Comparison of ENCODE assay signal across 9 mouse cellular contexts in the genomic region with DNA sequence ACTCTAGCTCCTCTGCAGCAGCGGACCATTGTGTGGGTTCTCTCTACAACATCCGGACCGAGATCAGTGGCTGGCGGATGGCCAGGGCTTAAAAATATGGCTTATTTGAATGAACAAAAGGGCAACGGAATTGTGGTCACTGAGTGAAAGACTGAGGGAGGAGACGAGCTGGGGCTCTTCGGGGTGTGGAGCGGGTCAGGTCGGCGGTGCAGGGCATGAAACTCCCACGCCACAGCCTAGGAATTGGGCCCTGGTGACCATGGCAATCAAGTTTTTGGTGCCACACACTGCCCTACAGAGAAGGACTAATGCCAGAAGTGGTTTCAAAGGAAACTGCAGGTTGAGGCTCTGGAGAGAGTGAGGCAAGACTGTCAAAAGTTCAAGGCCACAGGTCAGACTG. TPM values are rescaled to one million over a fixed set of nuclear protein-coding genes. Genes with fewer than 3 reads are reported as not detected.
DNase-seq lines count a peak whose midpoint lies in the region; ATAC-seq and TF ChIP-seq lines count a peak whose summit lies in the region.
"Had no signal": no experiment of that assay in that cellular context is flagged by ENCODE, and none has a peak within 500 bp of the region (broad histone marks: within the 10 kb centered on the region; RNA-seq: fewer than 3 reads in every experiment).

No protein-coding gene starts in this region.

- H3K27me3 ChIP-seq in hindbrain, embryonic 13.5 days = no peaks in the 10 kb centered on the region
- no peaks in the 10 kb centered on the region for H3K27me3 ChIP-seq in hindbrain, embryonic 11.5 days (ENCODE audit: control insufficient read depth, insufficient read depth, low read length)
- no peaks in the 10 kb centered on the region for H3K27me3 ChIP-seq in embryonic facial prominence, embryonic 15.5 days
- no peaks in the 10 kb centered on the region for H3K27me3 ChIP-seq in spleen, adult 2 months (ENCODE audit: control insufficient read depth, insufficient read depth, low read length)

- no peaks in the 10 kb centered on the region for H3K36me3 ChIP-seq in hindbrain, embryonic 13.5 days
- H3K36me3 ChIP-seq in hindbrain, embryonic 11.5 days (ENCODE audit: control insufficient read depth, insufficient read depth, low read length) = no peaks in the 10 kb centered on the region
- peaks cover 5% of the 10 kb centered on the region; the same call in 1 of the 2 replicates for H3K36me3 ChIP-seq in embryonic facial prominence, embryonic 15.5 days
- no peaks in the 10 kb centered on the region for H3K36me3 ChIP-seq in spleen, adult 2 months (ENCODE audit: control insufficient read depth, insufficient read depth, low read length)

- peaks cover 39% of the 10 kb centered on the region for H3K4me1 ChIP-seq in hindbrain, embryonic 13.5 days (replicated peaks)
- H3K4me1 ChIP-seq in hindbrain, embryonic 11.5 days (replicated peaks; ENCODE audit: control insufficient read depth, insufficient read depth, low read length) = peaks cover 6% of the 10 kb centered on the region
- peaks cover 23% of the 10 kb centered on the region for H3K4me1 ChIP-seq in embryonic facial prominence, embryonic 15.5 days
- H3K4me1 ChIP-seq in spleen, adult 2 months (ENCODE audit: control insufficient read depth, insufficient read depth, insufficient read length) = peaks cover 17% of the 10 kb centered on the region

- WGBS in hindbrain, embryonic 13.5 days = 46% methylated on average over 11 of the region's 11 CpGs
- WGBS in hindbrain, embryonic 11.5 days = 69% methylated on average over 11 of the region's 11 CpGs
- WGBS in embryonic facial prominence, embryonic 15.5 days = 68% methylated on average over 11 of the region's 11 CpGs
- 15% methylated on average over 11 of the region's 11 CpGs for WGBS in spleen, adult 2 months

- no peak overlapping the region for H3K4me3 ChIP-seq in hindbrain, embryonic 13.5 days
- H3K4me3 ChIP-seq in hindbrain, embryonic 11.5 days (ENCODE audit: low read depth, low read length) = no peak overlapping the region
- H3K4me3 ChIP-seq in embryonic facial prominence, embryonic 15.5 days (replicated peaks) = no peak overlapping the region
- H3K4me3 ChIP-seq in spleen, adult 2 months (ENCODE audit: extremely low read depth, insufficient read depth, insufficient read length) = no peak overlapping the region

- ATAC-seq in hindbrain, embryonic 13.5 days (ENCODE audit: low FRiP score) = no peak
- ATAC-seq in hindbrain, embryonic 11.5 days (ENCODE audit: low FRiP score) = no peak
- no peak for ATAC-seq in embryonic facial prominence, embryonic 15.5 days (ENCODE audit: insufficient number of reproducible peaks, low FRiP score, low TSS enrichment, low read depth)

- peak overlapping the region; percentile 87 for H3K27ac ChIP-seq in hindbrain, embryonic 13.5 days
- no peak overlapping the region for H3K27ac ChIP-seq in hindbrain, embryonic 11.5 days (ENCODE audit: low read depth, low read length)
- 0 out of 2 replicates have a peak overlapping the region, but pooled peaks have one; percentile 34 for H3K27ac ChIP-seq in embryonic facial prominence, embryonic 15.5 days (replicated peaks)
- H3K27ac ChIP-seq in spleen, adult 2 months (ENCODE audit: insufficient read depth, low read length) = peak overlapping the region; percentile 75

- H3K4me2 ChIP-seq in hindbrain, embryonic 13.5 days = no peak overlapping the region
- no peak overlapping the region for H3K4me2 ChIP-seq in hindbrain, embryonic 11.5 days (replicated peaks; ENCODE audit: low read depth, low read length)
- H3K4me2 ChIP-seq in embryonic facial prominence, embryonic 15.5 days (replicated peaks) = no peak overlapping the region

- H3K9me3 ChIP-seq in hindbrain, embryonic 13.5 days = no peaks in the 10 kb centered on the region
- H3K9me3 ChIP-seq in hindbrain, embryonic 11.5 days (ENCODE audit: control insufficient read depth, low read length) = no peaks in the 10 kb centered on the region
- H3K9me3 ChIP-seq in embryonic facial prominence, embryonic 15.5 days (replicated peaks) = no peaks in the 10 kb centered on the region

- TF ChIP-seq POLR2A in spleen, adult 2 months (IDR thresholded peaks at IDR 0.05; ENCODE audit: low read depth, low read length) = no peak

- DNase-seq in hindbrain, embryonic 11.5 days (ENCODE audit: low spot score) = no peak
- peak; percentile 27 for DNase-seq in CD4-positive helper T cell, adult 2 months (ENCODE audit: low read depth, low spot score)
- DNase-seq in kidney, postnatal 25 days = peak; percentile 83 to 89
- peak; percentile 36 to 66 for DNase-seq in spleen, adult 2 months (ENCODE audit: low read depth in 1 of 2, low spot score in 2 of 2)
- no peak for DNase-seq in embryo, embryonic 9.5 days (ENCODE audit: extremely low spot score)
- DNase-seq in c-Kit-positive CD71-positive TER-119-positive erythroid progenitor cells, embryonic 14.5 days (ENCODE audit: low spot score) = no peak

- TF ChIP-seq CTCF in spleen, adult 2 months (IDR thresholded peaks at IDR 0.05; ENCODE audit: extremely low read depth, insufficient read depth, insufficient read length, insufficient replicate concordance) = no peak

- no peak overlapping the region for H3K9ac ChIP-seq in hindbrain, embryonic 13.5 days
- H3K9ac ChIP-seq in hindbrain, embryonic 11.5 days (ENCODE audit: low read depth, low read length) = no peak overlapping the region
- no peak overlapping the region for H3K9ac ChIP-seq in embryonic facial prominence, embryonic 15.5 days

RNA-seq across cellular contexts. Expression of a gene that starts 2.2 kb away (rescaled TPM):
- polyA plus RNA-seq in hindbrain, embryonic 13.5 days (2015; fragmentation: Nextera tagmentation; extraction: Ambion mirVana) = 73.3 and 76.8 TPM in 2 replicates
- 66.2 and 67.1 TPM in 2 replicates for polyA plus RNA-seq in hindbrain, embryonic 11.5 days (2014; fragmentation: Nextera tagmentation; extraction: Ambion mirVana)
- 64.2 and 65.3 TPM in 2 replicates for polyA plus RNA-seq in embryonic facial prominence, embryonic 15.5 days (2015; fragmentation: Nextera tagmentation; extraction: Ambion mirVana)
- 8.6 and 11.1 TPM in 2 replicates for polyA plus RNA-seq in spleen, adult 2 months (2012; rRNA removed)

RNA-seq across cellular contexts. Expression of a gene that starts 8.3 kb away (rescaled TPM):
- 130 and 137 TPM in 2 replicates for polyA plus RNA-seq in hindbrain, embryonic 13.5 days (2015; fragmentation: Nextera tagmentation; extraction: Ambion mirVana)
- 25.2 and 25.7 TPM in 2 replicates for polyA plus RNA-seq in hindbrain, embryonic 11.5 days (2014; fragmentation: Nextera tagmentation; extraction: Ambion mirVana)
- polyA plus RNA-seq in embryonic facial prominence, embryonic 15.5 days (2015; fragmentation: Nextera tagmentation; extraction: Ambion mirVana) = 17.5 and 19.3 TPM in 2 replicates
- polyA plus RNA-seq in spleen, adult 2 months (2012; rRNA removed) = 5.4 and 6.1 TPM in 2 replicates

RNA-seq across cellular contexts. Expression of a gene that starts 32.5 kb away (rescaled TPM):
- polyA plus RNA-seq in hindbrain, embryonic 13.5 days (2015; fragmentation: Nextera tagmentation; extraction: Ambion mirVana) = 62.9 and 65.3 TPM in 2 replicates
- 31.1 and 33.7 TPM in 2 replicates for polyA plus RNA-seq in hindbrain, embryonic 11.5 days (2014; fragmentation: Nextera tagmentation; extraction: Ambion mirVana)
- 35.9 and 39.6 TPM in 2 replicates for polyA plus RNA-seq in embryonic facial prominence, embryonic 15.5 days (2015; fragmentation: Nextera tagmentation; extraction: Ambion mirVana)
- polyA plus RNA-seq in spleen, adult 2 months (2012; rRNA removed) = 18.2 and 28.1 TPM in 2 replicates

RNA-seq across cellular contexts. Expression of a gene that starts 52.1 kb away (rescaled TPM):
- polyA plus RNA-seq in hindbrain, embryonic 13.5 days (2015; fragmentation: Nextera tagmentation; extraction: Ambion mirVana) = not detected in 2 replicates
- not detected in 2 replicates for polyA plus RNA-seq in hindbrain, embryonic 11.5 days (2014; fragmentation: Nextera tagmentation; extraction: Ambion mirVana)
- not detected in 2 replicates for polyA plus RNA-seq in embryonic facial prominence, embryonic 15.5 days (2015; fragmentation: Nextera tagmentation; extraction: Ambion mirVana)
- polyA plus RNA-seq in spleen, adult 2 months (2012; rRNA removed) = not detected in 2 replicates
- polyA plus RNA-seq: intestine, embryonic 14.5 days had no signal

RNA-seq across cellular contexts. Expression of a gene that starts 56.2 kb away (rescaled TPM):
- polyA plus RNA-seq in hindbrain, embryonic 13.5 days (2015; fragmentation: Nextera tagmentation; extraction: Ambion mirVana) = 237 and 248 TPM in 2 replicates
- 155 and 169 TPM in 2 replicates for polyA plus RNA-seq in hindbrain, embryonic 11.5 days (2014; fragmentation: Nextera tagmentation; extraction: Ambion mirVana)
- polyA plus RNA-seq in embryonic facial prominence, embryonic 15.5 days (2015; fragmentation: Nextera tagmentation; extraction: Ambion mirVana) = 156 and 164 TPM in 2 replicates
- 68.7 and 80.4 TPM in 2 replicates for polyA plus RNA-seq in spleen, adult 2 months (2012; rRNA removed)

Comparison
In these comparisons a context has a peak if more than half of its experiments do, and no peak if none do; other contexts are left out.
1. DNase-seq: peak in CD4-positive helper T cell, adult 2 months (single experiment), kidney, postnatal 25 days (2 of 2) and spleen, adult 2 months (2 of 2); none in hindbrain, embryonic 11.5 days (single experiment), embryo, embryonic 9.5 days (single experiment) and c-Kit-positive CD71-positive TER-119-positive erythroid progenitor cells, embryonic 14.5 days (single experiment).